Mouse (Mus musculus) hindbrain, embryonic 10.5 days (tissue): Measurements from ENCODE around the gene Slc12a5. TPM values are rescaled to one million over a fixed set of nuclear protein-coding genes. Genes with fewer than 3 reads are reported as not detected.

Experiments
- polyA plus RNA-seq: library from polyadenylated mRNA; unstranded; fragments of >200 nt; fragmentation: Nextera tagmentation; extraction: Ambion mirVana; gene quantifications from 2 replicates; pipeline ENCODE4 v1.2.1, GENCODE M21; 2016

Gene Slc12a5
- polyA plus RNA-seq, 1 experiment from 2014 or later: 5.1 TPM

Other genes starting within 250 kb of the Slc12a5 start
- gene Spint5, start 245.5 kb upstream of the Slc12a5 start, polyA plus RNA-seq: not detected in 2 replicates
- 0.85 and 1.4 TPM in 2 replicates for gene Wfdc3, start 214.9 kb upstream of the Slc12a5 start, polyA plus RNA-seq
- gene Dnttip1, start 214.8 kb upstream of the Slc12a5 start, polyA plus RNA-seq: 81.3 and 87.4 TPM in 2 replicates
- 588 and 602 TPM in 2 replicates for gene Ube2c, start 190.9 kb upstream of the Slc12a5 start, polyA plus RNA-seq
- gene Tnnc2, start 180.8 kb upstream of the Slc12a5 start, polyA plus RNA-seq: not detected in 2 replicates
- gene Snx21, start 175.0 kb upstream of the Slc12a5 start, polyA plus RNA-seq: 10.8 and 13.7 TPM in 2 replicates
- 16.5 and 17.7 TPM in 2 replicates for gene Acot8, start 155.9 kb upstream of the Slc12a5 start, polyA plus RNA-seq
- 9.3 and 12.4 TPM in 2 replicates for gene Zswim3, start 155.7 kb upstream of the Slc12a5 start, polyA plus RNA-seq
- gene Zswim1, start 138.1 kb upstream of the Slc12a5 start, polyA plus RNA-seq: 25.1 and 27.5 TPM in 2 replicates
- not detected in 2 replicates for gene Spata25, start 132.3 kb upstream of the Slc12a5 start, polyA plus RNA-seq
- 98.2 and 104 TPM in 2 replicates for gene Ctsa, start 127.9 kb upstream of the Slc12a5 start, polyA plus RNA-seq
- 4.3 and 5.1 TPM in 2 replicates for gene Neurl2, start 127.3 kb upstream of the Slc12a5 start, polyA plus RNA-seq
- gene Pltp, start 103.1 kb upstream of the Slc12a5 start, polyA plus RNA-seq: 47.2 and 78.1 TPM in 2 replicates
- 76.1 and 88.4 TPM in 2 replicates for gene Pcif1, start 81.5 kb upstream of the Slc12a5 start, polyA plus RNA-seq
- 15.3 and 18.4 TPM in 2 replicates for gene Zfp335, start 49.0 kb upstream of the Slc12a5 start, polyA plus RNA-seq
- gene Mmp9, start 20.0 kb upstream of the Slc12a5 start, polyA plus RNA-seq: 0.56 and 1.2 TPM in 2 replicates
- gene Ncoa5, start 74.1 kb downstream of the Slc12a5 start, polyA plus RNA-seq: 101 and 102 TPM in 2 replicates
- gene Cd40, start 94.8 kb downstream of the Slc12a5 start, polyA plus RNA-seq: 7.2 and 8.1 TPM in 2 replicates
- gene 1700025C18Rik, start 129.9 kb downstream of the Slc12a5 start, polyA plus RNA-seq: not detected in 2 replicates